Mouse (Mus musculus): Measurements from ENCODE around the gene Ppox. TPM values are rescaled to one million over a fixed set of nuclear protein-coding genes. Genes with fewer than 3 reads are reported as not detected.

The Ppox gene
- polyA plus RNA-seq (2015; fragmentation: Illumina TruSeq; extraction: RNeasy Lipid Tissue Mini Kit (QIAGEN cat#74804); ENCODE audit: insufficient read depth, low replicate concordance), result 47.6 TPM

GRCm38 (mm10) chr1:171280916-171281527 is at the start of gene Ppox:
Gene Ppox, minus strand, starts transcription at chr1:171281186.

GRCm38 (mm10) chr1:171328839-171329432 is 48.0 kb upstream of the Ppox start, which contains the start of gene Dedd:
Gene Dedd, plus strand, starts transcription at chr1:171329145.

GRCm38 (mm10) chr1:171294298-171295062 is 13.5 kb upstream of the Ppox start, which contains the start of gene Ufc1:
Gene Ufc1, minus strand, starts transcription at chr1:171295024.

GRCm38 (mm10) chr1:171287136-171288081 is 6.4 kb upstream of the Ppox start, which contains the start of gene Usp21:
Gene Usp21, minus strand, starts transcription at chr1:171287991.

GRCm38 (mm10) chr1:171269848-171270572 is 11.0 kb downstream of the Ppox start, which contains the start of gene B4galt3:
Gene B4galt3, plus strand, starts transcription at chr1:171270328.

GRCm38 (mm10) chr1:171250680-171251593 is 30.0 kb downstream of the Ppox start, which contains the start of gene Ndufs2:
Gene Ndufs2, minus strand, starts transcription at chr1:171251388.

GRCm38 (mm10) chr1:171249913-171250600 is 30.9 kb downstream of the Ppox start, which contains the start of gene Adamts4:
Gene Adamts4, plus strand, starts transcription at chr1:171250421.

GRCm38 (mm10) chr1:171234126-171234525 is 46.9 kb downstream of the Ppox start, which contains the start of gene Fcer1g:
Gene Fcer1g, minus strand, starts transcription at chr1:171234365.

Other genes with a start within 250 kb of the Ppox start
- gene Fcgr3, start 216.3 kb downstream of the Ppox start, polyA plus RNA-seq (2015; fragmentation: Illumina TruSeq; extraction: RNeasy Lipid Tissue Mini Kit (QIAGEN cat#74804); ENCODE audit: insufficient read depth, low replicate concordance), result 94.5 TPM
- gene Cfap126, start 167.3 kb downstream of the Ppox start, polyA plus RNA-seq (2015; fragmentation: Illumina TruSeq; extraction: RNeasy Lipid Tissue Mini Kit (QIAGEN cat#74804); ENCODE audit: insufficient read depth, low replicate concordance), result 4.5 TPM
- gene Sdhc, start 130.6 kb downstream of the Ppox start, polyA plus RNA-seq (2015; fragmentation: Illumina TruSeq; extraction: RNeasy Lipid Tissue Mini Kit (QIAGEN cat#74804); ENCODE audit: insufficient read depth, low replicate concordance), result 88.5 TPM
- gene Mpz, start 130.5 kb downstream of the Ppox start, polyA plus RNA-seq (2015; fragmentation: Illumina TruSeq; extraction: RNeasy Lipid Tissue Mini Kit (QIAGEN cat#74804); ENCODE audit: insufficient read depth, low replicate concordance), result 0.87 TPM
- gene Pcp4l1, start 84.9 kb downstream of the Ppox start, polyA plus RNA-seq (2015; fragmentation: Illumina TruSeq; extraction: RNeasy Lipid Tissue Mini Kit (QIAGEN cat#74804); ENCODE audit: insufficient read depth, low replicate concordance), result 7.7 TPM
- not detected for gene Nr1i3, start 67.2 kb downstream of the Ppox start, polyA plus RNA-seq (2015; fragmentation: Illumina TruSeq; extraction: RNeasy Lipid Tissue Mini Kit (QIAGEN cat#74804); ENCODE audit: insufficient read depth, low replicate concordance)
- gene Tomm40l, start 58.7 kb downstream of the Ppox start, polyA plus RNA-seq (2015; fragmentation: Illumina TruSeq; extraction: RNeasy Lipid Tissue Mini Kit (QIAGEN cat#74804); ENCODE audit: insufficient read depth, low replicate concordance), result 22.7 TPM
- gene Apoa2, start 56.1 kb downstream of the Ppox start, polyA plus RNA-seq (2015; fragmentation: Illumina TruSeq; extraction: RNeasy Lipid Tissue Mini Kit (QIAGEN cat#74804); ENCODE audit: insufficient read depth, low replicate concordance), result 1.5 TPM
- 360 TPM for gene Fcer1g, start 46.8 kb downstream of the Ppox start, polyA plus RNA-seq (2015; fragmentation: Illumina TruSeq; extraction: RNeasy Lipid Tissue Mini Kit (QIAGEN cat#74804); ENCODE audit: insufficient read depth, low replicate concordance)
- 0.59 TPM for gene Adamts4, start 30.8 kb downstream of the Ppox start, polyA plus RNA-seq (2015; fragmentation: Illumina TruSeq; extraction: RNeasy Lipid Tissue Mini Kit (QIAGEN cat#74804); ENCODE audit: insufficient read depth, low replicate concordance)
- gene Ndufs2, start 29.8 kb downstream of the Ppox start, polyA plus RNA-seq (2015; fragmentation: Illumina TruSeq; extraction: RNeasy Lipid Tissue Mini Kit (QIAGEN cat#74804); ENCODE audit: insufficient read depth, low replicate concordance), result 127 TPM
- 34.0 TPM for gene B4galt3, start 10.9 kb downstream of the Ppox start, polyA plus RNA-seq (2015; fragmentation: Illumina TruSeq; extraction: RNeasy Lipid Tissue Mini Kit (QIAGEN cat#74804); ENCODE audit: insufficient read depth, low replicate concordance)
- 52.7 TPM for gene Usp21, start 6.8 kb upstream of the Ppox start, polyA plus RNA-seq (2015; fragmentation: Illumina TruSeq; extraction: RNeasy Lipid Tissue Mini Kit (QIAGEN cat#74804); ENCODE audit: insufficient read depth, low replicate concordance)
- gene Ufc1, start 13.8 kb upstream of the Ppox start, polyA plus RNA-seq (2015; fragmentation: Illumina TruSeq; extraction: RNeasy Lipid Tissue Mini Kit (QIAGEN cat#74804); ENCODE audit: insufficient read depth, low replicate concordance), result 87.4 TPM
- gene Dedd, start 48.0 kb upstream of the Ppox start, polyA plus RNA-seq (2015; fragmentation: Illumina TruSeq; extraction: RNeasy Lipid Tissue Mini Kit (QIAGEN cat#74804); ENCODE audit: insufficient read depth, low replicate concordance), result 31.1 TPM
- gene Nit1, start 64.5 kb upstream of the Ppox start, polyA plus RNA-seq (2015; fragmentation: Illumina TruSeq; extraction: RNeasy Lipid Tissue Mini Kit (QIAGEN cat#74804); ENCODE audit: insufficient read depth, low replicate concordance), result 43.5 TPM
- gene Pfdn2, start 64.5 kb upstream of the Ppox start, polyA plus RNA-seq (2015; fragmentation: Illumina TruSeq; extraction: RNeasy Lipid Tissue Mini Kit (QIAGEN cat#74804); ENCODE audit: insufficient read depth, low replicate concordance), result 72.7 TPM
- gene Klhdc9, start 79.6 kb upstream of the Ppox start, polyA plus RNA-seq (2015; fragmentation: Illumina TruSeq; extraction: RNeasy Lipid Tissue Mini Kit (QIAGEN cat#74804); ENCODE audit: insufficient read depth, low replicate concordance), result not detected
- 1.7 TPM for gene Nectin4, start 88.9 kb upstream of the Ppox start, polyA plus RNA-seq (2015; fragmentation: Illumina TruSeq; extraction: RNeasy Lipid Tissue Mini Kit (QIAGEN cat#74804); ENCODE audit: insufficient read depth, low replicate concordance)
- 257 TPM for gene Arhgap30, start 107.8 kb upstream of the Ppox start, polyA plus RNA-seq (2015; fragmentation: Illumina TruSeq; extraction: RNeasy Lipid Tissue Mini Kit (QIAGEN cat#74804); ENCODE audit: insufficient read depth, low replicate concordance)
- gene Usf1, start 130.1 kb upstream of the Ppox start, polyA plus RNA-seq (2015; fragmentation: Illumina TruSeq; extraction: RNeasy Lipid Tissue Mini Kit (QIAGEN cat#74804); ENCODE audit: insufficient read depth, low replicate concordance), result 64.6 TPM
- 12.3 TPM for gene Tstd1, start 137.7 kb upstream of the Ppox start, polyA plus RNA-seq (2015; fragmentation: Illumina TruSeq; extraction: RNeasy Lipid Tissue Mini Kit (QIAGEN cat#74804); ENCODE audit: insufficient read depth, low replicate concordance)
- gene F11r, start 156.3 kb upstream of the Ppox start, polyA plus RNA-seq (2015; fragmentation: Illumina TruSeq; extraction: RNeasy Lipid Tissue Mini Kit (QIAGEN cat#74804); ENCODE audit: insufficient read depth, low replicate concordance), result 14.6 TPM
- 4.5 TPM for gene Alyref2, start 222.3 kb upstream of the Ppox start, polyA plus RNA-seq (2015; fragmentation: Illumina TruSeq; extraction: RNeasy Lipid Tissue Mini Kit (QIAGEN cat#74804); ENCODE audit: insufficient read depth, low replicate concordance)